Mouse (Mus musculus) brain, embryonic 18.5 days (tissue): ENCODE results near the gene Dnaja4.

Experiments
- DNase-seq: peaks from one replicate; pipeline ENCODE4 v3.0.0-alpha.2; 2012; ENCODE audit warnings: low read depth, low spot score

Dnaja4 gene

GRCm38 (mm10) chr9:54751684-54752083 is 53.0 kb downstream of the Dnaja4 start:
- no peak for DNase-seq

- no peak for DNase-seq
These were observed 53.7 kb downstream of the Dnaja4 start for GRCm38 (mm10) chr9:54752201-54752943.

DNA sequence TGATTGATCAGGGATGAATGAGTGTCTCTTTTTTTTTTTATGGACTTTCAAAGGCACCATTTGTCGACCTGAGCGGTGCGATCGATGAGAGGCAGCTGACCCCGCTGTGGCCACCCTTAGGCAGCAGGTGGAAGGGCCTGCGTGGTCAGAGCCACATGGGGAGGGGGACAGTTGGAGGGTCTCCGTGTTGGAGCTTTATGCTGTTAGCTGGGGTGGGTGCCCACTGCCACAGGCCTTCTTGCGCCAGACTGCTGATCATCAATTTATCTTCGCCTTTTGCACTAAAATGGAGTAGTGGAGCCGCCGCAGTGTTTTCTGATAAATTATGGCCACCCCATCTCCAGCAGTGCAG is 54.2 kb downstream of the Dnaja4 start:
- no peak for DNase-seq

- no peak for DNase-seq
These were observed 60.9 kb downstream of the Dnaja4 start for GRCm38 (mm10) chr9:54759592-54759991.

DNA sequence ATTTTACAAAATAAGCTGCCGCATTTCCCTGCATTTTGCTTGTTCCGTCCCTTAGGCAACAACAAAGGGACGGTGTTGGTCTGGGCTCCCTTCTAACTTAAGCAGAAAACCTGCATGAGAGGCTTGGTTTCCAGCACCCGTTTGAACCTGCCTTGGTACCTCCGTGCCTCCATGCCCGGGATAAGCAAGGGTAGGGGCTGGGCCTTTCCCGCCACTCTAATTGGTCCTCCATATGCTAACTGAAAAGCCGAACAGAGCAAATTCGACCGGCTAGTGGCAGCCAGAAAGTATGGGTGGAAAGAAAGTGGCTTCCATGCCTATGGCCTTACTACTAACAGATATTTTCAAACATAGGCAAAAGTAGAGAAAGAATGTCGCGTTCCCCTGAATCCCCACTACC is 65.4 kb downstream of the Dnaja4 start:
- no peak for DNase-seq

DNA sequence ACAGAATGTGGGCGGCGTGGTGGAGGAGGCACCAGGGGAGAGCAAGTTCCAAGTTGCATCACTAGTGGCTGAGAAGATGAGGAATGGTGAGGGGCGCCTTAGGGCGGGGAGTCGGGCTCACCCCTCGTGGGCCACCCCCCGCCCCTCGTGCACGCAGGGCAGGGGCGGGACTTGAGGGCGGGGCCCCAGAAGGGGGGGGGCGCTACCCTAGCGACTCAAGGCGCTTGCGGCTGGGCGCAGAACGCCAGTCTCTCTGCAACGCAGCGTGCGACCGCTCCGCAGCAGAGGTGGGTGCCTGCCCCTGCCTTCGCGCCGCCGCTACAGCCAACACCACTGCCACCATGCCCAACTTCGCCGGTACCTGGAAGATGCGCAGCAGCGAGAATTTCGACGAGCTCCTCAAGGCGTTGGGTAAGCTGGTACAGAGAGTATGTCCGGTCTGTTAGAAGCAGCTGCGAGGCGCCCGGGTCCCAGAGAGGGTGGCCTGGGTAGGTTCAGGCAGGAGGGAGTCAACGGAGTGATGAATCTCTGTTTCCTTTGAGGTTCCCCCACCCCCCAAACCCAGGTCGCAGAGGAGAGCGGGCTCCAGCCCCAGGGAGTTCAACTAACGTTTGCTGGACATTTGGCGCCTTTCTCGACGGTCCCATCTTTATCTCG is 66.0 kb downstream of the Dnaja4 start, which contains the start of gene Crabp1:
Gene Crabp1 (plus strand): TSS at position 188 of the 657 bp plus-strand sequence.
- no peak for DNase-seq

GRCm38 (mm10) chr9:54765336-54766085 is 66.8 kb downstream of the Dnaja4 start:
- DNase-seq: no peak
